Mouse (Mus musculus): Measurements from ENCODE around the gene Pde6h.

GRCm38 (mm10) chr6:136998181-136998580 lies 74.5 kb downstream of the Pde6h start:
- TF ChIP-seq POLR2A (IDR thresholded peaks at IDR 0.05; ENCODE audit: insufficient read length, low read depth): no peak
- TF ChIP-seq POLR2AphosphoS2 (IDR thresholded peaks at IDR 0.05; ENCODE audit: insufficient read length, low read depth): no peak
- no peak for TF ChIP-seq TCF12 (IDR thresholded peaks at IDR 0.05; ENCODE audit: insufficient read depth, poor library complexity, severe bottlenecking)
- no peak for TF ChIP-seq MYOG (IDR thresholded peaks at IDR 0.05; ENCODE audit: control insufficient read depth in 1 of 3, insufficient read depth in 1 of 3, insufficient read length in 2 of 3, low read depth in 2 of 3)
- TF ChIP-seq E2F4 (IDR thresholded peaks at IDR 0.05; ENCODE audit: insufficient read depth): no peak
- TF ChIP-seq USF1 (IDR thresholded peaks at IDR 0.05; ENCODE audit: low read depth): no peak
- no peak for TF ChIP-seq MAX (IDR thresholded peaks at IDR 0.05; ENCODE audit: low read depth)
- TF ChIP-seq MYOD1 (IDR thresholded peaks at IDR 0.05; ENCODE audit: control insufficient read depth in 1 of 3, insufficient read length in 2 of 3, low read depth in 2 of 3): no peak
- no peak for TF ChIP-seq CEBPB (IDR thresholded peaks at IDR 0.05; ENCODE audit: insufficient read depth, poor library complexity, severe bottlenecking)
